Mouse (Mus musculus) adrenal gland, postnatal 10 days (tissue): ENCODE data around the gene Pik3r3. TPM values are rescaled to one million over a fixed set of nuclear protein-coding genes. Genes with fewer than 3 reads are reported as not detected.

Source experiments
- DNase-seq: peaks from one replicate; pipeline ENCODE4 v3.0.0; 2021; ENCODE audit warnings: mixed read lengths
- total RNA-seq, 2 experiments: library from RNA; stranded (reverse); gene quantifications; 2 replicates each; pipeline ENCODE4 v1.2.3; 2021

Pik3r3 gene
- total RNA-seq, 2 experiments from 2014 or later: 15.6 to 18.9 TPM

DNA sequence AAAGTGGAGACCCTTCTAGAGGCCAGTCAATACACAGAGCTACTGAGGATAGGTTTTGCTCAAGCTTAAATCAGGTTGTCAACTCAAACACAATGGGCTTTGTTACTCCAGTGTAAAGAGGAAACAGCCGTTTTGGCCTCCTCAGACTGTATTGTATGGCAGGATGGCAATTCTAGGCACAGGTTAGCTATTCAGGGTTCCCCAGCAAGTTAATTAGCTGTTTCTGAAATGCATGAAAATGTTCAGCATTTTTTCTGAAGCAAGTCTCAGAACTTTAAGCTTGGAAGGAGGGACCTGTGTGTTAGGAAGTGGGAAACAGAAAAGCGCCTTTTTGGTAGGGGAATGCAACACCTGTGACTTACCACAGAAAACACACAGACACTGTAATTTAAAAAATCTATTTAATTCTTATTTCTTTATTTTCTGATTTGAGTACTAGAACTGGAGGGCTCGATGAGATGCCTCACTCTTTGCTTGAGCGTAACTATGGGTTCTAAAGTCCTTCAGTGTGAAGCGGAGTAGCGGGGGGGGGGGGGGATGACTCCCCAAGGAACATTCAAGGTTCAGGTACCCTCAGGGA, 1.3 kb upstream of the Pik3r3 start:
- DNase-seq: peak; percentile 4

DNA sequence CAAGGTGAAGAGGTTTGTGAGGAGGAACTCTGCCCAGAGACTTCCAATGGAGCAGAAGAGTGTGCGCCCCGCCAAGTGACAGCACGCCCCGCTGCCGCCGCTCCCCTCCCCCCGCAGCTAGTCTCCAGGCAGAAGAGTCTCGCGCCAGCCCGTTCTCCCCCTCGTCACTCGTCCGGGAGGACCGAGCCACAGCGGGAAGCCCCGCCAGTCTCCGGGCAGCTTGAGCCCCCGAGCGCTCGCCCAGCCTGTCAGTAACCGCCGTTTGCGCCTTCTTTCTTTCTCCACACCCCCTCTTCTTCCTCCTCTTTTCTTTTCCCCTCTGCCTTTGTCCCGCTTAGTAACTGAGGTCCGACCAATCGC, 658 bp upstream of the Pik3r3 start:
- no peak for DNase-seq

DNA sequence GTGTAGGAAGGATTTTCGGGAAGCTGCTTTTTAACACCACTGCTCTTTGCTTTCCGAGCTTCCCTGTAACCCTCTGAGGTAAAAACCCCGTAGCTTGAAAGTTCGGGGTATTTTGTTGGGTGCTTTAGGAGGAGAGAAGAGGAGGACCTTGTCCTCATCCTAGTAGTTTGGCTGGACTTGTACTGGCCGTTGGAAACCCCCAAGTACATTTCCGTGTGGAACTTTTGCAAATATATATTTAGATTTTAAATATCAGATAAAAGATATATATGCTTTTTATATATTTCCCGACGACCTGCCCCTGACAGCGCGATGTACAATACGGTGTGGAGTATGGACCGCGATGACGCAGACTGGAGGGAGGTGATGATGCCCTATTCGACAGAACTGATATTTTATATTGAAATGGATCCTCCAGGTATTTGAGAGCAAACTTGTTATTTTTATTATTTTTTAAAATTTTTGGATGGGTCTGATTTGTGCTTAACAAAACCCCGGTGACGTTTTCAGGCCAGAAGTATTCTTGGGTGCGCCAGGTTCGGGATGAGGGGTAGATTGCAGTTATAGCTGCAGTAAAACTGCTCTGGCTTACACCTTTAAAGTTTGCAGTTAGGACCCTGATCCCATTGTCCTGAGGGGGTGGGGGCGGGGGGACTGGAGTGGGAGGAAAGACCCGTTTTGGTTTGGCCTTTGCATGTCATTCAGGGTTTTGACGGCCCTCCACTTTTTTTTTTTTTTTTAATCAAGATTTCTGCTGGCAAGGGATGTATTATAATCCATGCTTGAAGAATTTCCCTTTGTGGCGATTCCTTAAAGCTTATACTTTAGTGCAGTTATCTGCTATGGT, 801 bp downstream of the Pik3r3 start:
- DNase-seq: peak; percentile 12

DNA sequence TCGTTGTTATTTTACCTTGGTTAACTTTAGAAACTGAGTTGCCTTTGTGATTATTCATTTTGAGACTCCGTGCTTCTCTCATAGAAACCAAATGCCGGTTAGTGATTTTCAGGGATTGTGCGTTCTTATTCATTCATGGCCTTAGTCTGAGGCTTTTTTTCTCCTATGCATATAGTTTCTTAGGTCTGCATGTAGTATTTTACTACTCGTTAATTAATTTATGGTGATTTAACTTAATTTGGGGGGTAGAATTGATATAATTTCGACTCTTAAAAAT, 1.4 kb downstream of the Pik3r3 start:
- DNase-seq: no peak

DNA sequence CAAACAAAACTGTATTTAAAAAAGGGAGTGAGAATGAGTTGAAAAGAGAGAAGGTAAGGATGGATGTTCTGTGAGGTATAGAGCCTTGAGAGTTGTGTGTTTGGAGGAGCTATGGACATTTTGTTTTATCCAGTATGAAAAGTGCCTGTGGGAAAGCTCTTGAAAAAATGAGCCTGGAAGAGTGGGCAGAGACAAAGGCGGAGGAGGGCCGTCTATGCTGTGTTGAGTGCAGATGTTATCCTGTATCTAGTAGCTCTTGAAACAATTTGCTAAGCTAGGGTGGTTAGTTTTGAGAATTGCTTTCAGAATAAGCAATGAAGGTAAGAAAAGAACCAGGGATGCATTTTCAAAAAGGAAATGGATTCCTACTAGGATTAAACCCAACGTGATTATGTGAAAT, 22.0 kb downstream of the Pik3r3 start:
- no peak for DNase-seq

DNA sequence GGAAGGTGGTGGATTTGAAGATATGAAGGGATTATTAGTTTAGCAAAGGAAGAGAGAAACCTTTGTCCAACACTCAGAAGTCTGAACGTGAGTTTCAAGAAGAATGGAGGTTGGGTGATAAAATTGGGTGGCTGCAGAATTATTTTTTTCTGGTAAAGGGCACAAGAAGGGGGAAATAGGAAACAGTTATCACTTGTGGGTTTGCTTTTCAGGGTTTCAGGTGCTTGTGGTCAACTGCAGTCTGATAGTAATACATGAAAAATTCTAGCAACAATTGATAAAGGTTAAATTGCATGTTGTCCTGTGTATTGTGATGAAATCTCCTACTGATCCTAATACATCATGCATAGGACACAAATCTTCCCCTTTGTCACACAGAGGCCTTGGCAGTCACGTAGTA, 22.8 kb downstream of the Pik3r3 start:
- no peak for DNase-seq

DNA sequence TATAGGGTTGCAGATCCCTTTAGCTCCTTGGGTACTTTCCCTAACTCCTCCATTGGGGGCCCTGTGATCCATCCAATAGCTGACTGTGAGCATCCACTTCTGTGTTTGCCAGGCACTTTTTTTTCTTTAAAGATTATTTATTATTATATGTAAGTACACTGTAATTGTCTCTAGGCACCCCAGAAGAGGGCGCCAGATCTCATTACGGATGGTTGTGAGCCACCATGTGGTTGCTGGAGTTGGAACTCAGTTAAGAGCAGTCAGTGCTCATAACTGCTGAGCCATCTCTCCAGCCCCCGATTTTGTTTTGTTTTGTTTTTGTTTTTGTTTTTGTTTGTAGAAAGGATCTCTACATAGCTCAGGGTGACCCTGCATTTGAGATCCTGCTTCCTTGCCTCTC, 24.5 kb downstream of the Pik3r3 start:
- peak; percentile 58 for DNase-seq

DNA sequence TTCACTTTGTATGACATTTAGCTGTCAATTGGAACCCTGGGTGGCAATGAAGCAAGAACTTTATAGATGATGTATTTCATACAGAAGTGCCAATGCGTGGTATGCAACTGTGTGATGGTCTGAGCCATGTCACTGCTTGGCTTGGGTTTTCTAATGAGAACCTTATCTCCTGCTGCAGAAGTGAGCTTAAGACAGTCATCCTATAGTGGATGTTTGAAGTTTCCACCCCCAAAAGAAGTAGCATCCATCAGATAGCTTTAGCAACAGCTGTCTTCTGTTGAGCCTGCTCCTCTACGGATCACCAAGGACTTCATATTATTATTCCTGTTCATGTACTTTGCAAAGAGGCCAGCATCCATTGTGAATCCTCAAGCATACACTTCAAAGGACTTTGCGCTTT, 28.6 kb downstream of the Pik3r3 start:
- DNase-seq: no peak

DNA sequence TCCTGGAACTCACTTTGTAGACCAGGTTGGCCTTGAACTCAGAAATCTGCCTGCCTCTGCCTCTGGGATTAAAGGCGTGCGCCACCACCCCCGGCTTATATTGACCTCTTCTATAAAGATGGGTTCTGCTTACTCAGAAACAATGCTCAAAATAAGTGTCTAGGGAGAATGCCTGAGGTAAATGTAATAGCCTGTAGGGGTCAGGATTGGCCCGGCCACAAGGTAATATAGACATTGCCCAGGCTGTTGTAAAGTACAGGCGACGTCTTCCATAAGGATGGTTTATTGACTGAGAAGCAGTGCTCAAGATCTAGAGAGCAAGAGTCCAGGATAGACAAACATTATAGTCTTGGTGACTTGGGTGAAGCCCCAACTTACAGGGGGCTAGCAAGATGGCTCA, 46.8 kb downstream of the Pik3r3 start:
- DNase-seq: no peak

DNA sequence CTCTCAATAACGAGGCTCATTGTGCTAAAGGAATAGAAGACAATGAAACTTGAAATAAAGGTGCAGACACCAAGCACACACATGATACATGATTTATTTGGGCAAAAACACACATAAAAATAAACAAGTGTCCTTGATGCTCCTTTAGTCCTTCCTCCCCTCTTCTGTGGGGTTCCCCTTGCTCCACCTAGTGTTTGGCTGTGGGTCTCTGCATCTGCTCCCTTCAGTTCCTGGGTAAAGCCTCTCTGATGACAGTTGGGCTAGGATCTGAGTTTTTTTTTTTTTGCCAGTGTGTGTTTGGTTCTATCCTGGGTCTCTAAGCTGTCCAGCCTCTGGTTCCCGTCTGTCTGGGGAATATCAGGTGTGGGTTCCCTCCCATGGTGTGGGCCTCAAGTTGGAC, 60.8 kb downstream of the Pik3r3 start:
- DNase-seq: peak; percentile 23

DNA sequence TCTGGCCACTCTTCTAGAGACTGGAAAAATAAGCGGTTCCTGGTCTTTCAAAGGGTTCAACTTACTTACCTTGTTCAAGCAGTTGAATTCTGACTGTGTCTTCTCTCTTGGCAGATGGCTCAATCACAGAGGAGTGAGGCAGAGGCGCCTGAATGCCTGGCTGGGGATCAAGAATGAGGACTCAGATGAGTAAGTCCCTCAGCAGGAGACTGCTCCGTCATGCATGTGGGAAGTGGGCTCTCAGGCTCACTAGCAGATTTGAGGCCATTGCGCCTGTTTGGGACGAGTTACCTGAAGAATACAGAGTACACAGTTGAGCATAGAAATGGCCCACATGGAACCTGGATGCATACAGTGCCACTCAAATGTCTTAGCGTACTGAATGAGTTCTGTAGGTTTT, 70.1 kb downstream of the Pik3r3 start:
- DNase-seq: no peak

DNA sequence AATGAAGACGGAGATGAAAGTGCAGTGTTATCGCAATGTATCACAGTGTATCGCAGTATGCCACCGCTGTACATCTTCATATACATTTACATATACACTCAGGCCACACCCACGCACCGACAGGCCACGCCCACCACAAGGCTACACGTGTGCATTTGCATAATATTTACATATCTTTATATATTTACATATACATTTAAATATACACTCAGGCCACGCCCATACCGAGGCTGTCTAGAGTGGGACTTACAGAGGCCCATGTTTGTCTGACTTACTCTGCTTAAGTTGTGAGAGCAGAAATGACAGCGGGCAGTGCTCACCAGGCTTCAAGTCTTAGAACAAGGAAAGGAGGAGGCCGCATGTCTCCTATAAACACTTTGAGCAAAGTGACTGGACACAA, 71.9 kb downstream of the Pik3r3 start:
- DNase-seq: no peak

DNA sequence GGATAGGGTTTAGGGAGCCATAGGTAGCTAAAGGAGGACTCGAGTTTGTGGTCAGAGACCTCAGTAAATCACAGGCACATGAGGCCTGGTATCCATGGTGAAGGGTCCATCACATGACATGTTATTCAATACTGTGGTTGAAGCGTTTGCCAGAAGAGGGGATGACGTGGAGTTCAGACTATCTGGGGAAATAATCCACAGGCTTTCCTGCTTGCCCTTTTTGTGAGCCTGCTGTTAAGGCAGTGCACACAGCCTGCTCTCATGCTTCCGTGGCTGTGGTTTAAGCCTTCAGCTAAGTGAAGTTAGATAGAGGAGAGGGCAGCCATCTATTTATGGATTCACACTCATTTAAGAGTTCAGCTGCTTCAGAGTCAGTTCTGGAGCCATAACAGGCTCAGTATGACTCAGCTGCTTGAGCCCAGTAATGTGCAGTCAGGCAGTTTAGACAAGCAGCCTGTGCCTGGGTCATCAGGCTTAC, 79.5 kb downstream of the Pik3r3 start:
- DNase-seq: no peak

DNA sequence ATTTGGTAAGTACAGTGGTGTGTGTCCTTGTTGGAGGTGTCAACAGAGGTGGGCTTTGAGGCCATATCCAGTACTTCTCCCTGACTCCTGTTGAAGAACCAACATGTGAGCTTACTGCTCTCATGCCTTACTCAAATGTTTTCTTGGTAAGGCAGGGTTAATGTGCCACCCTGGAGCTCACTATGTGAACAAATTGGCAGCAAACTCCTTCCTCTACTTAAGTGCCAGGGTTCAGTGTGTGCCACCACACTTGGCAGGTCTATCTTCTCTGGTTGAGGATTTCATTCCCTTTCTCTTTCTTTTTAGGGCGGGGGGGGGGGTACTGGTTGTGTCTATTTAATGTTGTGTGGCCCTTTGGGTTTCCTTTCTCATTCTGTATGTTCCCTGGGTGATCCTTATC, 83.1 kb downstream of the Pik3r3 start:
- no peak for DNase-seq

DNA sequence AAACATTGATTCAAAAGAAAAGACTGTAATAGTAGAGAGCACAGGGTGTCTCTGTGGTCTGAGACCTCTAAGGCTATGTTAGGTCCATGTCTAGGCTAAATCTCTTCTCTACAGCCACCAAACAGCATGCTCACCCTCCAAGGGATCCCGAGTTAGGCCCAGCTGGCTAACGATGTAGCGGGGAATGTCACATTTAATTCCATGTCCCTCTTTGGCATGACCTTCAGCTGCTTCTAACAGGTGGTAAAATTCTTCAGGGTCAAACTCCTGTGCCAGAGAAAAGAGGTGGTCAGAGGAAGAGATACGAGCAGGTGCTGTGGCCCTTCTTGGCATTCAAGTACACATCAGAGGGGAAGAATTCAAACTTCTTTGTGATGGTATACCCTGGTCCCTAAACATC, 96.2 kb downstream of the Pik3r3 start:
- no peak for DNase-seq

DNA sequence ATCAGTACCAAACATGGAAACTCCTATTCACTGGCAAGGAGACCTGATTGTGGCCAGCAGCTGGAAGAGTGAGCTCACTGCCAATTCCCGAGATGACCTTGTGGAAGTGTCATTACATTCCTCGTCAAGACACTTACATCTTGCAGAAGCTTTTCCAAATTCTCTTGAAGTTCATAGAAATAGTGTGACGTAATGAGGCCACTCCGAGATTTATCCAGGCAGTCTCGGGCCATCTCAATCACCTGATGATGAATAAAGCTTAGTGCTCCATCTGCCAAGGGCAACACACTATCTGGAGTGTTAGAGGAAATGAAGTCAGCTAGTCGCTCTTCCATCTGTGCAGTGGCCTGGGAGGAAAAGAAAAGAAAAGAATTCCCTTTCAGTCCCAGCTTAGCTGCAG, 100.7 kb downstream of the Pik3r3 start:
- DNase-seq: no peak

DNA sequence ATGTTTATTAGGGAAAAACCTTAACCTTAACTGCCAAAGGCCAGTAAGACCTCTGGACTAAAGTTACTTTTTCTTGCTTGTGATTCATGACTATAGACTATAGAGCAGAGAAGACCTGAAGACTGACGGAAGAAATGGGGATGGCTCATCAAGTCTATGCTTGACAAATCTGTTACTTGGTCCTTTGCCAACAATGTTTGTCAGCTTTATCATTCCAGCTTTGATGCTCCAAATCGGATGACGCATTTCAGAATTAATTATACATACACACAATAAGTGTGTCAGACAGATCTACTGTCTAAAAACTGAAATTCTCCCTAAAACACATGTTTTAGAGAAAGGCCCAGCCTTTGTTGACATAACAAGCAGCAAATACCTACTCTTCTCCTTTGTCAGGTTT, 107.8 kb downstream of the Pik3r3 start:
- no peak for DNase-seq

DNA sequence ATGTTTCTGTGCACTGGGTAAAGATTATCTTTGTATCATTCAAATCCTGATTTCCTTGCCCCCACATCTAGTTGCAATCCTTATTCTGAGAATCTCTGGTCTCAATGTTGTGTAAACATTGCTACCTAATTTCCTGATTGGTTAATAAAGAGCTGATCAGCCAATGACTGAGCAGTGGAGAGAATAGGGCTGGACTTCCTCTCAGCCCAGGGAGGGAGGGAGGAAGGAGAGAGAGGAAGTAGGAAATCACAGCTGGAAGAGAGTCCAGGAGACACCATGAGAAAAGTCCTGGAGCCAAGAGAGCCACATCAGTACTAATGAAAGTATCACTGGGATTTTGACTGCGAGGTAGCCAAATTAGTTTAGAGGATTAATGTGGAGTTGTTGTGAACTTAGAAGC, 114.9 kb downstream of the Pik3r3 start:
- DNase-seq: no peak

DNA sequence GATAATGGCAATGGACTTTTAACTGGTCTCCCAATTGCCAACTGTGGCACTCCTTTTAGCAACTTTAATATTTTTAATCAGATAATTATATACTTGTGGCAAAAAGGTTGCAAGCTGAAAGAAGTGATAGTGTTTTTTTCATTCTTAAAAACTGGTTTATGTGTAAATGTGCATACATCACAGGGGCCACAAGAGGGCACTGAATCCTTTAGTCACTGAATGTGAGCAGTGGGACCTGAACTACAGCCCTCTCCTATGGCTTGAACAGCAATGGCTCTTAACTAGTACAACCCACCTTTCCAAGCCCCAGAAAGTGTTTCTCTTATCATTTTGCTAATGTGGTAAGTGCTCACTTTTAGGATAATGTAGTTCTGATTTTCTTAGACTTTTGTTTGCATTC, 120.7 kb downstream of the Pik3r3 start:
- peak; percentile 72 for DNase-seq

DNA sequence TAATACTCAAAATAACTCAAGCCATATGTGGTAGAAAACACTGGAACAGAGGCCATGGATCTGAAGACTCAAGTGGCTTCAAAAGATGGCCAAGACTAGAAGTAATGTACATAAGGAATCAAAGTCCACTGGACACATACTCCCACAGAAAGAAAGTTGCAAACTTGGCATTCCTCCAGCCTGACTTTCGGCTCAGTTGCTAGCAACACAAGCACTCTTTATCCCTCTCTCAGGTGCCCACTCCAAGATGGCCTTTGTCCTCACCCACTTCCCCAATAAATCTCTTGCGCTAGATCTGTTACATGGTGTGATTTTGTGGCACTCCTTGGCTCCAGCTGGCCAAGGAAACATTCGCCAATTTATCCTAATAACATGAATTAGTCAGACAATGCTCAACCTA, 131.1 kb downstream of the Pik3r3 start:
- peak; percentile 5 for DNase-seq
